Comparison of ENCODE assay signal across 8 mouse cellular contexts in the genomic region with DNA sequence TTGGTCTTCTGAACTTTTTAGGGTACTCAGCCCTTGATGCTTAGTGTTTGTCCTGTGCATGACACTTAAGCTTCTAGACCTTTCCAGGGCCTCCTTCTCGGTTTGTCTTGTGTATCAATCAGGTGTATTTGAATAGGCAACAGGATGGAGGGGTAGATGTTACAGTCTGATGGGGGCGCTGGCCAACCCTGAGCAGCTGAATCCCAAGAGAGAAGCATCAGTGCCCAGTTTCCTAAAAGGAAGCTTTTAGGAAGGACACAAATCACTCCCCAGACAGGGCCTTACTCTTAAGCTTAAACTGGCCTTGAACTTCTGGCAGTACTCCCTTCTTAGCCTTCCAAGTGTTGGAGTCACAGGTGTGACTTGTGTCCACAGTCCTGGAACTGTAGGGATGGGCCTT. TPM values are rescaled to one million over a fixed set of nuclear protein-coding genes. Genes with fewer than 3 reads are reported as not detected.
DNase-seq lines count a peak whose midpoint lies in the region; ATAC-seq and TF ChIP-seq lines count a peak whose summit lies in the region.

No protein-coding gene starts in this region.

- peak overlapping the region; percentile 74 for H3K4me3 ChIP-seq in cerebellum, adult 2 months (replicated peaks; ENCODE audit: insufficient read depth, low read depth, low read length)
- H3K4me3 ChIP-seq in forebrain, embryonic 16.5 days (replicated peaks; ENCODE audit: low read length), result peak overlapping the region; percentile 95
- peak overlapping the region; percentile 94 for H3K4me3 ChIP-seq in liver, embryonic 12.5 days

- peak overlapping the region; percentile 75 for H3K4me2 ChIP-seq in forebrain, embryonic 16.5 days (ENCODE audit: low read length)
- H3K4me2 ChIP-seq in liver, embryonic 12.5 days, result peak overlapping the region; percentile 94

- TF ChIP-seq CTCF in cerebellum, adult 2 months (IDR thresholded peaks at IDR 0.05; ENCODE audit: borderline replicate concordance, insufficient read depth, low read depth, low read length), result no peak

- no peak overlapping the region for H3K27ac ChIP-seq in cerebellum, adult 2 months (ENCODE audit: insufficient read depth, low read length)
- no peak overlapping the region for H3K27ac ChIP-seq in forebrain, embryonic 16.5 days (ENCODE audit: low read length)
- peak overlapping the region; percentile 82; the same call in 1 of the 2 replicates for H3K27ac ChIP-seq in liver, embryonic 12.5 days

- no peak for TF ChIP-seq POLR2A in cerebellum, adult 2 months (IDR thresholded peaks at IDR 0.05; ENCODE audit: borderline replicate concordance, insufficient read depth, low read length)

- no peaks in the 10 kb centered on the region for H3K27me3 ChIP-seq in cerebellum, adult 2 months (ENCODE audit: control insufficient read depth, insufficient read depth, low read length)
- no peaks in the 10 kb centered on the region for H3K27me3 ChIP-seq in forebrain, embryonic 16.5 days (replicated peaks; ENCODE audit: control insufficient read depth, insufficient read depth, low read length)
- H3K27me3 ChIP-seq in liver, embryonic 12.5 days (replicated peaks), result no peaks in the 10 kb centered on the region

- no peak for DNase-seq in cerebellum, adult 2 months
- no peak for DNase-seq in cerebellum, postnatal 25 days
- peak; percentile 52 for DNase-seq in 3T3-L1 (ENCODE audit: low read depth, low spot score)
- no peak for DNase-seq in urinary bladder, adult 18-20 months (ENCODE audit: low spot score in 2 of 2)
- no peak for DNase-seq in cerebellum, adult 9-10 months

- H3K9me3 ChIP-seq in forebrain, embryonic 16.5 days (ENCODE audit: control insufficient read depth, low read length), result no peaks in the 10 kb centered on the region
- H3K9me3 ChIP-seq in liver, embryonic 12.5 days (replicated peaks), result no peaks in the 10 kb centered on the region

- ATAC-seq in forebrain, embryonic 16.5 days, result no peak
- no peak for ATAC-seq in liver, embryonic 12.5 days
- no peak for ATAC-seq in megakaryocyte-erythroid progenitor cell, adult 5-6 weeks (replicated peaks; ENCODE audit: low FRiP score, low TSS enrichment, poor library complexity, severe bottlenecking)

- H3K9ac ChIP-seq in forebrain, embryonic 16.5 days (replicated peaks; ENCODE audit: low read depth, low read length), result peak overlapping the region; percentile 72
- peak overlapping the region; percentile 77 for H3K9ac ChIP-seq in liver, embryonic 12.5 days

- WGBS in cerebellum, adult 2 months, result 6% methylated on average over 2 of the region's 2 CpGs
- 0% methylated on average over 2 of the region's 2 CpGs for WGBS in forebrain, embryonic 16.5 days
- WGBS in liver, embryonic 12.5 days (ENCODE audit: insufficient replicate concordance), result 28% methylated on average over 2 of the region's 2 CpGs

- H3K36me3 ChIP-seq in forebrain, embryonic 16.5 days (ENCODE audit: control insufficient read depth, insufficient read depth), result peaks cover 2% of the 10 kb centered on the region; the same call in 1 of the 2 replicates
- peaks cover 35% of the 10 kb centered on the region for H3K36me3 ChIP-seq in liver, embryonic 12.5 days

- H3K4me1 ChIP-seq in cerebellum, adult 2 months (ENCODE audit: control insufficient read depth, insufficient read depth, low read length), result peaks cover 4% of the 10 kb centered on the region; the same call in 1 of the 2 replicates
- peaks cover 35% of the 10 kb centered on the region for H3K4me1 ChIP-seq in forebrain, embryonic 16.5 days (replicated peaks; ENCODE audit: control insufficient read depth, insufficient read depth, low read length)
- peaks cover 33% of the 10 kb centered on the region for H3K4me1 ChIP-seq in liver, embryonic 12.5 days

RNA-seq across cellular contexts. Expression of a gene that starts 1.0 kb away (rescaled TPM):
- polyA plus RNA-seq in cerebellum, adult 2 months (2012; rRNA removed), result 15.9 and 16.5 TPM in 2 replicates
- 166 and 182 TPM in 2 replicates for polyA plus RNA-seq in forebrain, embryonic 16.5 days (2015; fragmentation: Nextera tagmentation; extraction: Ambion mirVana)
- 44.2 and 44.5 TPM in 2 replicates for polyA plus RNA-seq in liver, embryonic 12.5 days (2016; fragmentation: Nextera tagmentation; extraction: Ambion mirVana)
- 3.8 and 5.6 TPM in 2 replicates for total RNA-seq in megakaryocyte-erythroid progenitor cell, adult 5-6 weeks (2014; fragmentation: Nextera tagmentation)
- total RNA-seq in megakaryocyte-erythroid progenitor cell, adult 5-6 weeks (2017), result 1.2 and 5.5 TPM in 2 replicates

RNA-seq across cellular contexts. Expression of a gene that starts 1.1 kb away (rescaled TPM):
- 78.7 and 80.6 TPM in 2 replicates for polyA plus RNA-seq in cerebellum, adult 2 months (2012; rRNA removed)
- polyA plus RNA-seq in forebrain, embryonic 16.5 days (2015; fragmentation: Nextera tagmentation; extraction: Ambion mirVana), result 119 and 127 TPM in 2 replicates
- polyA plus RNA-seq in liver, embryonic 12.5 days (2016; fragmentation: Nextera tagmentation; extraction: Ambion mirVana), result 108 and 110 TPM in 2 replicates
- total RNA-seq in megakaryocyte-erythroid progenitor cell, adult 5-6 weeks (2014; fragmentation: Nextera tagmentation), result 77.1 and 79.8 TPM in 2 replicates
- total RNA-seq in megakaryocyte-erythroid progenitor cell, adult 5-6 weeks (2017), result 34.1 and 53.7 TPM in 2 replicates

RNA-seq across cellular contexts. Expression of a gene that starts 17.7 kb away (rescaled TPM):
- polyA plus RNA-seq in cerebellum, adult 2 months (2012; rRNA removed), result 4.5 and 6.2 TPM in 2 replicates
- polyA plus RNA-seq in forebrain, embryonic 16.5 days (2015; fragmentation: Nextera tagmentation; extraction: Ambion mirVana), result 1.1 and 1.3 TPM in 2 replicates
- 0.32 and 0.54 TPM in 2 replicates for polyA plus RNA-seq in liver, embryonic 12.5 days (2016; fragmentation: Nextera tagmentation; extraction: Ambion mirVana)
- 1.7 TPM in 1 of 2 replicates, not detected in the other for total RNA-seq in megakaryocyte-erythroid progenitor cell, adult 5-6 weeks (2014; fragmentation: Nextera tagmentation)
- total RNA-seq in megakaryocyte-erythroid progenitor cell, adult 5-6 weeks (2017), result not detected in 2 replicates

RNA-seq across cellular contexts. Expression of a gene that starts 20.9 kb away (rescaled TPM):
- 26.6 and 26.9 TPM in 2 replicates for polyA plus RNA-seq in cerebellum, adult 2 months (2012; rRNA removed)
- 20.6 and 21.5 TPM in 2 replicates for polyA plus RNA-seq in forebrain, embryonic 16.5 days (2015; fragmentation: Nextera tagmentation; extraction: Ambion mirVana)
- polyA plus RNA-seq in liver, embryonic 12.5 days (2016; fragmentation: Nextera tagmentation; extraction: Ambion mirVana), result 7.5 and 8.2 TPM in 2 replicates
- 12.0 and 13.2 TPM in 2 replicates for total RNA-seq in megakaryocyte-erythroid progenitor cell, adult 5-6 weeks (2014; fragmentation: Nextera tagmentation)
- total RNA-seq in megakaryocyte-erythroid progenitor cell, adult 5-6 weeks (2017), result 4.0 and 9.5 TPM in 2 replicates

RNA-seq across cellular contexts. Expression of a gene that starts 21.4 kb away (rescaled TPM):
- polyA plus RNA-seq in cerebellum, adult 2 months (2012; rRNA removed), result 4.1 and 4.5 TPM in 2 replicates
- 1.3 and 1.8 TPM in 2 replicates for polyA plus RNA-seq in forebrain, embryonic 16.5 days (2015; fragmentation: Nextera tagmentation; extraction: Ambion mirVana)
- polyA plus RNA-seq in liver, embryonic 12.5 days (2016; fragmentation: Nextera tagmentation; extraction: Ambion mirVana), result 2.1 and 2.3 TPM in 2 replicates
- 2.5 and 8.5 TPM in 2 replicates for total RNA-seq in megakaryocyte-erythroid progenitor cell, adult 5-6 weeks (2014; fragmentation: Nextera tagmentation)
- total RNA-seq in megakaryocyte-erythroid progenitor cell, adult 5-6 weeks (2017), result 0.80 and 3.3 TPM in 2 replicates
